Mouse (Mus musculus): Measurements from ENCODE around the gene Gorasp2. TPM values are rescaled to one million over a fixed set of nuclear protein-coding genes. Genes with fewer than 3 reads are reported as not detected.

Gorasp2 gene
- polyA plus RNA-seq, 1 experiment: 42.1 TPM

- Histone ChIP-seq H3K27ac (ENCODE audit: control insufficient read depth, insufficient read depth, low read depth, low read length, poor library complexity) (no peak overlapping the region), H3K4me3 (replicated peaks; ENCODE audit: control insufficient read depth, low read depth, low read length) (no peak overlapping the region), H3K4me1 (ENCODE audit: control insufficient read depth, insufficient read depth, low read length) (no peaks in the 10 kb centered on the region)
- 86% methylated on average over 10 of the region's 10 CpGs for WGBS
- TF ChIP-seq CTCF (IDR thresholded peaks at IDR 0.05; ENCODE audit: control insufficient read depth, insufficient read depth, low read length): no peak
- no peak for TF ChIP-seq POLR2A (IDR thresholded peaks at IDR 0.05; ENCODE audit: borderline replicate concordance, control insufficient read depth, low read depth, low read length)
Measured at GRCm38 (mm10) chr2:70695712-70696111, 34.3 kb downstream of the Gorasp2 start.

- Histone ChIP-seq H3K4me1 (ENCODE audit: control insufficient read depth, insufficient read depth, low read length) (no peaks in the 10 kb centered on the region; the same call in 1 of the 2 replicates), H3K27ac (ENCODE audit: control insufficient read depth, insufficient read depth, low read depth, low read length, poor library complexity) (no peak overlapping the region), H3K4me3 (replicated peaks; ENCODE audit: control insufficient read depth, low read depth, low read length) (no peak overlapping the region)
- WGBS: 85% methylated on average over 3 of the region's 3 CpGs
- TF ChIP-seq POLR2A (IDR thresholded peaks at IDR 0.05; ENCODE audit: borderline replicate concordance, control insufficient read depth, low read depth, low read length): no peak
- TF ChIP-seq CTCF (IDR thresholded peaks at IDR 0.05; ENCODE audit: control insufficient read depth, insufficient read depth, low read length): no peak
Measured at GRCm38 (mm10) chr2:70700851-70701250, 39.5 kb downstream of the Gorasp2 start.

- 8% methylated on average over 9 of the region's 9 CpGs for WGBS
- no peak overlapping the region for H3K27ac ChIP-seq (ENCODE audit: control insufficient read depth, insufficient read depth, low read depth, low read length, poor library complexity)
- H3K4me3 ChIP-seq (replicated peaks; ENCODE audit: control insufficient read depth, low read depth, low read length): no peak overlapping the region
- TF ChIP-seq POLR2A (IDR thresholded peaks at IDR 0.05; ENCODE audit: borderline replicate concordance, control insufficient read depth, low read depth, low read length) (no peak), CTCF (IDR thresholded peaks at IDR 0.05; ENCODE audit: control insufficient read depth, insufficient read depth, low read length) (no peak)
- H3K4me1 ChIP-seq (ENCODE audit: control insufficient read depth, insufficient read depth, low read length): no peaks in the 10 kb centered on the region; the same call in 1 of the 2 replicates
Measured at GRCm38 (mm10) chr2:70701571-70701970, 40.2 kb downstream of the Gorasp2 start.

GRCm38 (mm10) chr2:70702403-70702802 is 41.0 kb downstream of the Gorasp2 start:
- 15% methylated on average over 5 of the region's 5 CpGs for WGBS
- Histone ChIP-seq H3K4me3 (replicated peaks; ENCODE audit: control insufficient read depth, low read depth, low read length) (no peak overlapping the region), H3K4me1 (ENCODE audit: control insufficient read depth, insufficient read depth, low read length) (no peaks in the 10 kb centered on the region; the same call in 1 of the 2 replicates), H3K27ac (ENCODE audit: control insufficient read depth, insufficient read depth, low read depth, low read length, poor library complexity) (no peak overlapping the region)
- TF ChIP-seq CTCF (IDR thresholded peaks at IDR 0.05; ENCODE audit: control insufficient read depth, insufficient read depth, low read length): no peak
- TF ChIP-seq POLR2A (IDR thresholded peaks at IDR 0.05; ENCODE audit: borderline replicate concordance, control insufficient read depth, low read depth, low read length): no peak

GRCm38 (mm10) chr2:70708986-70709730 is 47.8 kb downstream of the Gorasp2 start:
- Histone ChIP-seq H3K27ac (ENCODE audit: control insufficient read depth, insufficient read depth, low read depth, low read length, poor library complexity) (no peak overlapping the region), H3K4me3 (replicated peaks; ENCODE audit: control insufficient read depth, low read depth, low read length) (no peak overlapping the region), H3K4me1 (ENCODE audit: control insufficient read depth, insufficient read depth, low read length) (no peaks in the 10 kb centered on the region)
- 89% methylated on average over 13 of the region's 13 CpGs for WGBS
- TF ChIP-seq POLR2A (IDR thresholded peaks at IDR 0.05; ENCODE audit: borderline replicate concordance, control insufficient read depth, low read depth, low read length) (no peak), CTCF (IDR thresholded peaks at IDR 0.05; ENCODE audit: control insufficient read depth, insufficient read depth, low read length) (no peak)

GRCm38 (mm10) chr2:70710236-70710635 is 48.9 kb downstream of the Gorasp2 start:
- H3K27ac ChIP-seq (ENCODE audit: control insufficient read depth, insufficient read depth, low read depth, low read length, poor library complexity): no peak overlapping the region
- TF ChIP-seq CTCF (IDR thresholded peaks at IDR 0.05; ENCODE audit: control insufficient read depth, insufficient read depth, low read length) (no peak), POLR2A (IDR thresholded peaks at IDR 0.05; ENCODE audit: borderline replicate concordance, control insufficient read depth, low read depth, low read length) (no peak)
- 95% methylated on average over 7 of the region's 7 CpGs for WGBS
- no peak overlapping the region for H3K4me3 ChIP-seq (replicated peaks; ENCODE audit: control insufficient read depth, low read depth, low read length)
- H3K4me1 ChIP-seq (ENCODE audit: control insufficient read depth, insufficient read depth, low read length): no peaks in the 10 kb centered on the region

- Histone ChIP-seq H3K4me1 (ENCODE audit: control insufficient read depth, insufficient read depth, low read length) (no peaks in the 10 kb centered on the region), H3K27ac (ENCODE audit: control insufficient read depth, insufficient read depth, low read depth, low read length, poor library complexity) (no peak overlapping the region), H3K4me3 (replicated peaks; ENCODE audit: control insufficient read depth, low read depth, low read length) (no peak overlapping the region)
- WGBS: 93% methylated on average over 4 of the region's 4 CpGs
- TF ChIP-seq POLR2A (IDR thresholded peaks at IDR 0.05; ENCODE audit: borderline replicate concordance, control insufficient read depth, low read depth, low read length) (no peak), CTCF (IDR thresholded peaks at IDR 0.05; ENCODE audit: control insufficient read depth, insufficient read depth, low read length) (no peak)
Measured at GRCm38 (mm10) chr2:70710878-70711277, 49.5 kb downstream of the Gorasp2 start.

- no peak for TF ChIP-seq CTCF (IDR thresholded peaks at IDR 0.05; ENCODE audit: control insufficient read depth, insufficient read depth, low read length)
- TF ChIP-seq POLR2A (IDR thresholded peaks at IDR 0.05; ENCODE audit: borderline replicate concordance, control insufficient read depth, low read depth, low read length): no peak
- Histone ChIP-seq H3K27ac (ENCODE audit: control insufficient read depth, insufficient read depth, low read depth, low read length, poor library complexity) (no peak overlapping the region), H3K4me3 (replicated peaks; ENCODE audit: control insufficient read depth, low read depth, low read length) (no peak overlapping the region), H3K4me1 (ENCODE audit: control insufficient read depth, insufficient read depth, low read length) (no peaks in the 10 kb centered on the region)
- 94% methylated on average over 9 of the region's 9 CpGs for WGBS
Measured at GRCm38 (mm10) chr2:70723610-70724243, 62.4 kb downstream of the Gorasp2 start.

Data from bone marrow, adult 2 months (tissue).